Mouse (Mus musculus): ENCODE results near the gene Man2b1. TPM values are rescaled to one million over a fixed set of nuclear protein-coding genes. Genes with fewer than 3 reads are reported as not detected.

Gene Man2b1
- 133 and 184 TPM in 2 replicates for polyA plus RNA-seq (2012; rRNA removed)

DNA sequence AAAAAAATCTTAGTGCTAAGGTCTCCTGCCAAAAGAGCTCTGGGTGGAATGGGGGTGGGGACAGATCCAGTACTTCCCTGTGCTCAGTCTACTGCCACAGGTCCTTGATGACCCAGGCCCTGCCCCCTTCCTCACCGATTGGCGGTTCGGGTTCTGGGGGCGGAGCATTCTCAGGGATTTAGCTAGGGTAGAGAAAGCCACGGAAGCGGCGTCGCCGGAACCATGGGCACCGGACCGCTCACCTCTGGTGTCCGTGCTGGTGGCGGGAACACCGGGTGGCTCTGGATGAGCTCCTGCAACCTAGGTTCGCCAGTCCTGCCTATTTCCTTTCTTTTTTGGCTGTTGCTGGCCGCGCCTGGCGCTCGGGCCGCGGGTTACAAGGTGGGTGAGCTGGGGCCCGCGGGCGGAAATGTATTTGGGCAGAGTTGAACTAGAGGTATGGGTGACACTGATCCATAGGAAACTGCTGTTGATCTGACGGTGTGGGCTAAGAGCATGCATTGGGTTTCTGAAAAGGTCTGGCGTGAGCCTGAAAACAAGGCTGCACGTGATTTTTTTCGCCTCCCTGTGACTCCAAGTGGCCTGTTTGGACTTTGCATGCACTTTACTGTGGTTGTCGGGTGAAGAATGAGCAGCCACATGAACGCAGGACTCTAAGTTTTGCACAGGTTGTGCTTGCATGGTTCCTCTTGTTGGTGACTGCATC lies at the start of gene Man2b1:
Man2b1 (plus strand) TSS at position 163 of the 706 bp plus-strand sequence.
- DNase-seq (ENCODE audit: low read depth), result no peak

DNA sequence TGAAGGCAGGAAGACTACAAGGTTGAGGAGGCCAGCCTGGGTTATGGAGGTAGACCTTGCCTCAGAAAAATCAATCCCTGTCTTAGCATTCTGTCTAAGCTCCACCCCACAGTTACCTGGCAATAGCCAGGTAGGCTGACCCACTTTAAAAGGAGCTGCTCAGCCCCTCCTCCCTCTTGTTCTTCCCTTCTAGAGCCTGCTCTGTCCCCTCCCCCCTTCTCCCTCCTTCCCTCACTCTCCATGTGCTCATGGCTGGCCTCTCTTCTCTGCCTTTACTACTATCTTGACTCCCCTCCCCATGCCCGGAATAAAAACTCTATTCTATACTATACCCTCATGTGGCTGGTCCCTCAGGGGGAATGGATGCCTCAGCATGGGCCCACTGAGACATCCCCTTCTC lies 49.2 kb upstream of the Man2b1 start:
- DNase-seq (ENCODE audit: low read depth), result no peak

DNA sequence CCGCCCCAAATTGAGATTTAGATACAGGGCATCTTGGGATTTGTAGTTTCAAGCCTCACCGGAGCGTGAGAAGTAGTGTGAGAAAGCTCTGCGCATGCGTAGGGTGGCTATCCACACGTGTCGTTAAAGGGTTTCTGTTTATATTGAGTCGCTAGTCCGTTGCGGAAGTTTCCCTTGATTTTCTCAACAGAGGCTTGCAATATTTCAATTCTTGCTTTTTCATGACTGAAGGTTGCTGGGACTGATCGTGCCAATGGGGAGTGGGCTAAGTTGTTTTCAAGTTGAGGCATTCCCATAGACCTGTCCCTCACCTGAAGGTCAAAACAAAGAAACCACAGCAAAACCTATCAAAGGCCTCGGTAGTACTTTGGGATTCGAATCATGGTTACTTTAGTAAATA lies 48.3 kb upstream of the Man2b1 start:
- no peak for DNase-seq (ENCODE audit: low read depth)

DNA sequence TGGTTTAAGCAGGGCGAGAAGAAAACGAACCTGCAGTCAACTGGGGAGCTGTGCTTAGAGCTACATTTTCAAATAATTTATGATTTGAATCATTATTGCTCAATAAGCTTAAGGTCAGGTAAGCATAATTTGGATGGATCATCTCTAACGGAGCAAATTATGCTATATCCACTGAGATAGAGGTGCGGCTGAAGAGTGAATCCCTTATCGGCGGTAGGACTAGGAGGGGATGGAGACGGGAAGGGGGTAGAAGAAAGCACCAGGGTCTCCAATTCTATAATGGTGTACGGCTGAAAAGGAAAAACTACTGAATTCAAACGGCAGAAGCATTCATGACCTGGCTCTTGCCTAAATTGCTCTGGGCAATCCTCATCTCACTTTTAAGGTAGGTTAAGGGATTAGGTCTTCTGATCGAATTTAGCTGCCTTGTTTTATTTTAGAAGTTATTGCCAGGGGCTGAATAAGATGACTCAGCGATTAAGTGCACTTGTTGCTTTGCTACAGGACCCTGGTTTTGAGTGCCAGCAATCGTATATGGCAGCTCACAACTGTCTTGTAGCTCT lies 47.8 kb upstream of the Man2b1 start:
- DNase-seq (ENCODE audit: low read depth), result no peak

DNA sequence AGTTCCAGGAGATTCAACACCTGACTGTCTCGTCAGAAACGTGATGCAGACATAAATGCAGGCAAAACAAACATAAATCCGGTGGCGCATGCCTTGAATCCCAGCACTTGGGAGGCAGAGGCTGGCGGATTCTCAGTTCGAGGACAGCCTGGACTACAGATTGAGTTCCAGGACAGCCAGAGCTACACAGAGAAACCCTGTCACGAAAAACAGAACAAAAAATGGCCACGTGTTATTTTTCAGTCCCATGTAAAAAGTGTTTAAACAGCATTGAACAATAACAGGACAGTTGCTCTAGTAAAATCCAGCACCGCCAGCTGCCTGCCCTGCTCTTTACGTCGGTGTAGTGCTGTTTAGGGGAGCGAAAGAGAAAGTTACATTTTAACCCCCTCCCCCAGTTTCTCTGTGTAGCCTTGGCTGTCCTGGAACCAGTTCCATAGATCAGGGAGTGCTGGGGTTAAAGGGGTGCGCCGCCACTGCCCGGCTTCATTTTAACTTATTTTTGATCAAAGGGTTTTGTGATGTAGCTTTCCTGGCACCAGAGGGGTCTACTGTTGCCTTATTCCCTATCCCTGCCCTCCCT lies 47.3 kb upstream of the Man2b1 start:
- no peak for DNase-seq (ENCODE audit: low read depth)

DNA sequence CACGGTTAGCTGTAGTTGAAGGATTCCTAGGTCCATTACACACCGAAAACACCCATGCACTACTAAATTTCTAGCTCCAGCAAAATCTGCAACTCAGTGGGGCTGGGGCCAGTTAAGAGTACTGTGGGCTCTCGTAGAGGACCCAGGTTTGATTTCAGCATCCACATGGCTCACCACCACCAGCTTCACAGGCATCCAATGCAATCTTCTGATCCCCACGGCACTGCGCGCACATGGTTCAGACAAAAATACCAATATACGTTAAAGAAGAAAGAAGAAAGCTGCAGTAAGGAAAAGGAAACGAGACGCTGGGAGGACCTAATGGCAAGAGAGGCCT lies 46.7 kb upstream of the Man2b1 start:
- no peak for DNase-seq (ENCODE audit: low read depth)

DNA sequence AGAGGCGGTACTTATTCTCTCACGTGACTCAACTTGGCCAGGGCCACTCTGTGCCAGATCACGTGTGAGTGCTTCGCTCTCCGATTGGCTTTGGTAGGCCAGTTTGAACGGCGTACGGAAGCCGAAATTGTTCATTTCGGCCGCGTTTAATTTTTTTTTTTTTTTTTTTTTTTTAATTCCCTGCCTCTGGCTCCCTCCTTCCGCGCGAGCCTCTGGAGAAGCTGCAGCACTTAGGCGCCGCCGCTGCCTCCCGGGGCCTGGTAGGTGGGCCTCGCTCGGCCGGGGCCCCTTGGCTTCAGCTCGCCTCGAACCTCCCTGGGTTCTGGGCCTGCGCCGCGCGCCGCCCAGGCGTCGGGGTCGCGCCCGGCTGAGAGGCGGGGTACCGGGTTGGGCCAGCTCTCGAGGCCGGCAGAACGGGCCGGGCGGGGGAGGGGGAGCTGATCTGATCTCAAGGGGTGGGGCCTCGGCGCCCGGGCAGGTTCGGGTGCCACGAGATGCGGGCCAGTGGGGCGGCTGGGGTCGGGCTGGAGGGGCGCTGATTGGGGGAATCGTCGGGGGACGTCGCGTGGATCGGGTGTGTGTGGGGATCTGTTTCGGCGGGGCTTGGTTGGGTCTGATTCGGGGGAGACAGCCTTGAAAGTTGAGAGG lies 46.2 kb upstream of the Man2b1 start, which contains the start of gene Tnpo2:
Tnpo2 (plus strand) TSS at position 198 of the 648 bp plus-strand sequence.
- DNase-seq (ENCODE audit: low read depth), result no peak

DNA sequence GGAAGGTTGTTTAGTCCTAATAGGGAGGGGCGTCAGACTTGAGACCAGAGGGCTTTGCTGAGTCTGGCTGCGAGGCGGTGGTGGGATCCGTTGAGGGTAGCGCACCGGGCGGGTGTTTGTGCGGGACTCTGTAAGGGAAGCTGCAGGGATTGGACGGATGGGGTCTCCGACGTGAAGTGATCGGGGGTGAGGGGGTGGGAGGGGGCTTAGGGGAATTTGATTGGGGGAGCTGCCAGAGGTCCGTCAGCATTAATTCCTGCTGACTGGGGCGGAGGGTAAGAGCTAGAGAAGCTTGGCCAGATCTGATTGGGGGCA lies 45.7 kb upstream of the Man2b1 start:
- no peak for DNase-seq (ENCODE audit: low read depth)

DNA sequence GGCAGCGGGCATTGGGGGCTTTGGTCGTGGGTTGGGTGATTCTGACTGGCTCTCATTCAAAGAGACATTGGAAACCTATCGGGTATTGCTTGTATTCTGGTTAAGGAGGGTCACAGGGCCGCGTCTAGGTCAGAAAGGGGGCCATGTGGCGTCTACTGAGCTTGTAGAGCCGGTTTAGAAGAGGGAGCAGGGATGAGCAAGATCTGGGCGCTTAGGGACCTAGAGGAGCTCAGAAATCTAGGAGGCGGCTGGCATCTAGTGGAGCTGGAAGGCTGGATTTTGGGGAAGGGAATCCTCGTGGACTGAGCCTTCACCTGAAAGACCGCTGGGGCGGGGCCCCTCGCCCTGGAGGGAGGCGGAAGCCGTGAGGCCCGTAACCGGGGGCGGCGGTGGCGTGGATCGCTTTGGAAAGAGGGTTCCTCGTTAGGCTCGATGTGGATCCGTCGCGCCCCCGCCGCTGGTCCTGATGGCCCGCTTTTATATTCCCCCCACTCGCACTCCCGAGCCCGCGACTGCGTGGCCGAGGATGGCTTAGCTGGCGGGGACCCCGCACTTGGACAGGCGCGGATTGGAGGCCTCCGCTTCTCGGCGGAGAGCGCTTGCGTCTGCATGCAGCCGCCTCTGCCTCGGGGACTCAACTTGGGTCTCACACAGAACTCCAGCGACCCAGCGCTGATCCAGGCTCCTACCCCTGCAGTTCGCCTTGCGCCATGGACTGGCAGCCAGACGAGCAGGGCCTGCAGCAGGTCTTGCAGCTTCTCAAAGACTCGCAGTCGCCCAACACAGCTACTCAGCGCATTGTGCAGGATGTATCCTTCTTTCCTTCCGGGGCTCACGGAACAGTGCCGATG lies 45.2 kb upstream of the Man2b1 start:
- no peak for DNase-seq (ENCODE audit: low read depth)

DNA sequence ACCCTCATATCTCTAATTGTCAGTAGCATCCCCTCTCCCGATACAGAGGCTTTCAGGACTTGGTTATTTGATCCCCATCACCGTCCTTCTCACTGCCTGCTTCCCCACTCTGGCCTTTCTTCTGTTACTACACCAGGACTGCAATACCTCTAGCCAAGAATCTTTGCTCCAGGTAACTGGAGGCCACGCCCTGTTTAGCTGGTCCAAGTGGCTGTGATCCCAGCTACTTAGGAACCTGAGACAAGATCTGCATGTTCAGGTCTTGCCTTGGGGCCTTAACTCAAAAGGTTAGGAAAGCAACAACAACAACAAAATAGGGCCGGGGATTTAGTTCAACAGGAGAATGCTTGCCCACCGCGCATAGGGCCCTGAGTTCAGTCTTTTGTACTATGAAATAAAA lies 39.5 kb upstream of the Man2b1 start:
- DNase-seq (ENCODE audit: low read depth), result peak; percentile 90

DNA sequence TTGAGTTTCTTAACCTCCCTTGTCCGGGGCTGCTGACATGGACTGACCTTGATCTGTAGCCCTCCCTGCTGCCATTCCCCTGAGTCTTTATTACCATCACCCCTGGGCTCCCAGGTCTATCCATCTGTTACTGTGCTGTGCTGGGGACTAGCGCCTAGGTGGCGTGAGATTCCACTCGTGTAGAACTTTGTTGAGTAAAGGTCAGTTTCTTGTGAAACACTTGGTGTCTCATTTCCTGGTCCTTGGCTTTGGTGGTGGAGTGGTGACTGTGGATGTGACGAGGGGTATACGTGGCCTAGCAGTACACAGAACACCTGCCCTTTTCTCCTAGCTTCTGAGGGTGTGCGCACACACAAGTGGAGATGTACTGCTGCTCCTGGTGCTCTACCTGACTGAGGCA lies 25.7 kb upstream of the Man2b1 start:
- DNase-seq (ENCODE audit: low read depth), result no peak

DNA sequence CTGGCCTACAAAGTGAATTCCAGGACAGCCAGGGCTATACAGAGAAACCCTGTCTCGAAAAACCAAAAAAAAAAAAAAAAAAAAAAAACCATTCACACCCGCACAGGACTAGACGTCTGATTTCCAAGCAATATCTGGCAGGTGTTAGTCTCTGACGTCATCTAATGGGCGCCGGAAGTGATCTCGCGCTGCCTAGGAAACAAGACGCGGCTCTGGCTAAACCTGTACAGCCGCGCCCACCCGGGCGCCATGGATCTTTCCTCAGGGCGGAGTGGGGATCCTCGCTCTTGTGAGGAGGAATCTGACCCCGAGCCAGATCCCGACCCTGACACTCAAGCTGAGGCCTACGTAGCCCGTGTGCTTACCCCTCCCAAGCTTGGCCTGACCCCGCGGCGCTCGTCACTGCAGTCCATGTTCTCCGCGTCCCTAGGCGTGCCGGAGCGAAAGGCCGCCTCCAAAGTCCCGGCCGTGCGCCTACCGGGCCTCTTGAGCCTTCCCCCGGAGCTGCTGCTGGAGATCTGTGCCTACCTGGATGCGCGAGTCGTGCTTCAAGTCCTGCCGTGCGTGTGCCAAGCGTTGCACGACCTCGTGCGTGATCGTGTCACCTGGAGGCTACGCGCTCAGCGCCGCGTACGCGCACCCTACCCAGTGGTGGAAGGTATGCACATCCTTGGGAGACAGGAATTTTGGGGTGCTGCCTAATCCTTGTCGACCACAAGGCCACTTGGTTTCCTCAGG lies 23.0 kb upstream of the Man2b1 start, which contains the start of gene Fbxw9:
Fbxw9 (plus strand) TSS at position 177 of the 738 bp plus-strand sequence.
- no peak for DNase-seq (ENCODE audit: low read depth)

DNA sequence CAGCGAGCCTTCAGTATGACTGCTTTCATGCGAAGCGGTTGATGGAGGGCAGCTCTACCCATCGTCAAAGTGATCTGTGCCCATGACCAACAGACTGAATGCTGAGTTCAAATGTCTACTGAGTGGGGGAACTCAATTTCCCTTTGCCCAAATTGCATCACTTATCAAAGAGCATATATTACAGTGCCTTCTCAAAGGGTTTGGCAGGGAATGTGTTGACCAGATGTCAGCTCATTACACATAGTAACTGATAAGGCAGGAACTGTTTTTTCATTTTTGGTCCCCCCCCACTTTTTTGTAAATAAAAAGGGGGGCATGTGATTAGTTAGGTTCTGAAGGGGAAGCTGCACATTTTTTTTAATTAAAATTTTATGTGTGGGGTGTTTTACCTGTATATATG lies 20.5 kb upstream of the Man2b1 start:
- DNase-seq (ENCODE audit: low read depth), result no peak

DNA sequence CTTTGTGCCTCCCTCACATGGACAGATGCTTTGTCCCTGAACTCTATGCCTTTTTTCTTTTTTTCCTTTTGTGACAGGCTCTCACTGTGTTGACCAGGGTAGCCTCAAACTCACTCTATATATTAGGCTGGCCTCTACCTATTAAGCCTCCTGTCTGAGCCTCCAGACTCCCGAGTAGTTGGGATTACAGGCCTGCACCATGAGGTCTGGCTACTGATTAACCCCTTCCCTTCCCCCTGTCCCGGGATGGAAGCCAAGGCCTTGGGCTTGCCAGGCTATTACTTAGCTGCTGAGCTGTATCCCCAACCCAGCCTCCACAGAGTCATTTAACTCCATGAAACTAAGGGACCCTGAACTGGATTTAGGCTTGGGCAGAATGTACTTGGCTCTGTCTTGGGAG lies 17.9 kb upstream of the Man2b1 start:
- DNase-seq (ENCODE audit: low read depth), result no peak

DNA sequence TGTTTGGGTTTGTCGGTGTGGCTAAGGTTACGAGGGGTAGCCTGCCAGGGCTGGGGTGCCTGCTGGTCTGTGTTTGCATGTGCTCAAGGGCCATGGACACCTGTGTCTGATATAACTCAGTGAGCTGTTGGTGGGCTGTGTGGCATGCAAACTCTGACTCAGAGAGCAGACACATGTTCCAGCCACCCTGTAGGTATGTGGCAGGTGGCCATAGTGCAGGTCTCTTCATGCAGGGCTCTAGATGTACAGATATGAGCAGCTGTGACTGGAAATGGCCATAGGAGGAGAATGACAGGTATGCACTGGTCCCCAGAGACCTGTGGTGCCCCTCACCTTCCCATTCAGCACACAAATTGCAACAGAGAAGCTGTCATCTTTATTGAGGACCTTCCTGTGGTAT lies 15.9 kb upstream of the Man2b1 start:
- DNase-seq (ENCODE audit: low read depth), result peak; percentile 64

DNA sequence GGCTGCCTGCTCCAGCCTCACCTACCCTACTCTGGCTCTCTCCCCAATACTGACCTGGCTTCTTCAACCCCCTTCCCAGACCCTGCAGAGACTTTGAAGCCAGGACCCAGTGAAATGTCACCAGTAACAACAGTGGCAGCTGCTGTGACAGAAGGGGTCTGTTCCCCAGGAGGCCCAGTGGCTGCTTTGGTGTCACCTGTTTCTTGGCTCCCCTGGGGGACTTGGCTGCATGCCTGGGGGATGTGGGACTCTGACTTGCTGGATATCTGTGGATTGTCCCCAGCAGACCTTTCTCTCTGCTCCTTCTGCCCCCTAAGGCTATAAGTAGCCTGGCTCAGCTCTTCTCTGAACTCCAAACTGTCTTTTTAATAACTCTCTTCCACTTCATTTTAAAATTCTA lies 15.1 kb upstream of the Man2b1 start, which contains the start of gene Gm5741:
Gm5741 (minus strand) TSS at position 1 of the 400 bp plus-strand sequence.
- no peak for DNase-seq (ENCODE audit: low read depth)

DNA sequence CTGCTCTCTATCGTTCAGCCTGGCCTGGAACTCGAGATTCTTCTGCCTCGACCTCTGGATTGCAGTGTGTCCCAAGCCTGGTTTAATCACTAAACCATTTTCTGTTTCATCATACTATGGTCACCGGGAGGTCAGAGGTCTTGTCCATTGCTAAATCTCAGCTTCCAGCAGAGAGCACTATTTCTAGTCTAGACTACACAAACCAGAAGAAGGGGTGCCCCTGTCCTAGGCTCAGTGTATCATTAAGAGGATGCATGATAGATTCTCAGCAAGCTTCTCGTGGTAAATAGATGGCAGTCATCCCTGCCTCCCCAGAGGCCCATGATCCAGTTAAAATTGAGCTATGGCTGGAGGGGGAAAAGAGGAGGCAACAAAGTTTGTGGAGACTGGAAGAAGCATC lies 12.0 kb upstream of the Man2b1 start:
- no peak for DNase-seq (ENCODE audit: low read depth)

DNA sequence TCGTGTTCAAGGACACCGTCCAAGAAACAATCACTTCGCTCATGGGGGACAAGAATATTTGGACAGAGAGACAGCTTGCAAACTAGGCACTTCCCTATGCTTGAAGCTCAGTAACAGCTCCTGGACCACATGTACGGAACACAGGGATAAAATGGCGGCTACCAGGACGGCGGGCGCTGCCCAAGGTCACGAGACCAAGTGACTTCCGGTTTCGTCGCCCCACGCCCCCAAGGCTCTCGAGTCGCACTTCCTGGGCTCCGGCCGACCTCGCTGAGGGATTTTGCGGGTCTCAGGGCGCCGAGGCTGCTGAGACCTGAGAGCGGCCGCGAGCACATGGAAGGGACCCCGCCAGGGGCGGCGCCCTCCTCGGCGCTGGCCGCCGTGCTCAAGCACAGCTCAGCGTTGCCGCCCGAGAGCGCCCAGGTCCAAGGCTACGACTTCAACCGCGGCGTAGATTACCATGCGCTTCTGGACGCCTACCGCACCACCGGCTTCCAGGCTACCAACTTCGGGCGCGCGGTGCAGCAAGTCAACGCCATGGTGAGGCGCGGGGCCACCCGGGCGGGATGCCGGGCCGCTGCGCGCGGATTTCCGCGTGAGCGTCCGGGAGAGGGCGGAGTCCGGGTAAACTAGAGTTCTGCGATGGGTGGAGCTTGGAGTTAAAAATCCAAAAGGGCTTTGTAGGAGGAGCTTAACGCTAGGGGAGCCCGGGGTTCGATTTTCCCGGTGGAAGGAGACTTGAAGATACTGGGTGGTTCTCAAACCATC lies 11.4 kb upstream of the Man2b1 start, which contains the start of gene Dhps:
Dhps (plus strand) TSS at position 244 of the 768 bp plus-strand sequence.
- DNase-seq (ENCODE audit: low read depth), result no peak

DNA sequence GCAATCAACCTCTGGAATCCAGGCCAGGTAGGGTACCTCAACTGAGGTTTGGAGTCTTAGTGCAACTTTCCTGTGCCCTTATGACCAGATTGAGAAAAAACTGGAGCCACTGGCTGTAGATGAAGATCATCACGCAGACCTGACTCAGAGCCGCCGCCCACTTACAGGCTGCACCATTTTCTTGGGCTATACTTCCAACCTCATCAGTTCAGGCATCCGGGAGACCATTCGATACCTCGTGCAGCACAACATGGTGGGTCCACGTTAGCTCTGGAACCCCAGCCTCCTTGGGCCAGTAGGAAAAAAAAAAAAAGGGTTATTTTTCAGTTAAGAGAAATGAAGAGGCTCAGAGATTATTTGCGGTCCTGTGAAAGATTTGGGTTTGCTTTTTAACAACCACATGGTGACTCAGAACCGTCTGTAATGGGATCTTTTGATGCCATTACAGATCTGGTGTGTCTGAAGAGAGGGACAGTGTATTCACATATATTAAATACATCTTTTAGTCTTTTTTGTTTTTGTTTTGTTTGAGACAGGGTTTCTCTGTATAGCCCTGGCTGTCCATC lies 10.6 kb upstream of the Man2b1 start:
- DNase-seq (ENCODE audit: low read depth), result no peak

DNA sequence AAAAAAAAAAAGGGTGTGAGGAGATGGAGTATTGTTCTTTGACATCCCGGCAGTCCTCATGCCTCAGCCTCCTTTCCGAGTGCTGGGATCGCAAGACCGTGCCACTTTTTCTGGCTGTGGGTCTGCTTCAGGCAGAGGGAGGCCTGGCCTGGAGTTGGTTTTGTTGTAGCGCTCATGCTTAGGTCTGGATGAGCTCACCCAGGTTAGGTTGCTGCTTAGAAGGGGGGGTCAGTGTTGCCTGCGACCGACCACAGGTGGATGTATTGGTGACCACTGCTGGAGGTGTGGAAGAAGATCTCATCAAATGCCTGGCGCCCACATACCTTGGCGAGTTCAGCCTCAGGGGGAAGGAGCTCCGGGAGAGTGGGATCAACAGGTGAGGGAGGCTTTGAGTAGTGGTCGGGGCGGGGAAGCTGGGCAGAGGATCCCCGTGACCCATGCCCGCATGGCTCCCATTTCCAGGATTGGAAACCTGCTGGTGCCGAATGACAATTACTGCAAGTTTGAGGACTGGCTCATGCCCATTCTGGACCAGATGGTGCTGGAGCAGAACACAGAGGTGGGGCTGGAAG lies 9.9 kb upstream of the Man2b1 start:
- no peak for DNase-seq (ENCODE audit: low read depth)
